Mouse (Mus musculus) thymus, postnatal 10 days (tissue): Measurements from ENCODE around the gene Hat1.

Experiments used
- DNase-seq, 2 experiments: peaks; one replicate each; pipeline ENCODE4 v3.0.0; 2021; ENCODE audit warnings: low spot score in 2 of 2

The Hat1 gene

DNA sequence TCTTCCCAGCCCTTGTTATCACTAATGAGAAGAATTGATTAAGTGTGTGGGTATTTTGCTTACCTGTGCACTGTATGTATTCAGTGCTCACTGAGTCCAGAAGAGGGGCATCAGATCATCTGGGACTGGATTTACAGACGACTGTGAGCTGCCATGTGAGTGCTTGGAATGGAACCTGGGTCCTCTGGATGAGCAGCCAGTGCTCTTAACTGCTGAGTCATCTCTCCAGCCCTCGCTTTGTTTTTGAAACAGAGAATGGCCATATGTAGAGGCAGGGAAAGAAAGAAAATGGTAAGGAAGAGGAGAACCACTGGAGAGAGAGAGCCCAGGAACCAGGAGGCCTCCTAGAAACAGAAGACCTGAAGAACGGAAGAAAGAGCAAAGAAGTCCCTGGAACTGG, 73.8 kb downstream of the Hat1 start:
- DNase-seq = no peak

- DNase-seq = no peak
Observed at GRCm38 (mm10) chr2:71466103-71466502, 77.3 kb downstream of the Hat1 start.

DNA sequence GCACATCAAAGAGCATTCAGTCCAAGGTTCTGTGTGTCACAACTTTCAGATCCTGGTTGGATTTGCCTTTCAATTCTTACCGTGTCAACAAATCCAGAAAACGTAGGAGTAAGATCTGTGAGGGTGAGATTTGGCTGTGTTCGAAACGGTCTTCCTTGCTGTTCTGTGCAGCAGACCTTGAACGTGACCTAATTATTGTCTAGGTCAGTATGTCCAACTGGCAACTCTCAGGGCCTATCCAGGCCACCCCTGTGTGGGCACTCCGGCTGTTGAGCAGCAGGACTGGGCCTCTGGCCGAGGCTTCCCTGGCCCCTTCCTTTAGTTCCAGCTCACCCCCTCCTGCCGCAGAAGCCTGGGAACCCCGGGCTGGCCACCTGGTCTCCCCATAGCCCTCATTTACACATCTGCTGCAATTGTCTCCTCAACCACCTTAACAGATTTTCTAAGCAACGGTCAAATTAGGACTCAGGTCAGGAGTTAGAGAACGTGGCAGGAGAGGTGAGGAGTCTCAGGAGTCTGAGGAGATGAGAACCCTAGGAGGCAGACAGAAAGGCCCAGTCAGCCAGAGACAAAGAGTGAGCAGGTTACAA, 78.2 kb downstream of the Hat1 start:
- no peak for DNase-seq

- no peak for DNase-seq
Observed at GRCm38 (mm10) chr2:71471094-71471493, 82.3 kb downstream of the Hat1 start.

DNA sequence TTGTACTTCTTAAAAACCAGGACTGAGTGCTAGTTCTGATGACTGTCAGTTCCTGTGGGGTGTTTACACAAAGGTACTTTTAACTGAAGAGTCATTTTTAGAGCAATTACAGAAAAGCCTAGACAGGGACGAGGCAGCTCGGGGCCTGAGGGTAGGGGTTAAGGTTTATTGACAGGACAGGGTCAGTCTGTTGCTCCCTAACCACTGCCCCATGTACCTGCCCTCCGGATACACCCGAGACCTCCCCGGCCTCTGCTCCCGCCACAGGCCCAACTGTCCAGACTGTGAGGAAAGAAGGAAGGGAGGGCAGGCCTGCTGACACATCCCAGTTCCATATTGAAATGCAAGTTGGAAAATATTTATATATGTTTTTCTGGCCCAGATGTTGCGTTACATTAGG, 85.1 kb downstream of the Hat1 start:
- no peak for DNase-seq

DNA sequence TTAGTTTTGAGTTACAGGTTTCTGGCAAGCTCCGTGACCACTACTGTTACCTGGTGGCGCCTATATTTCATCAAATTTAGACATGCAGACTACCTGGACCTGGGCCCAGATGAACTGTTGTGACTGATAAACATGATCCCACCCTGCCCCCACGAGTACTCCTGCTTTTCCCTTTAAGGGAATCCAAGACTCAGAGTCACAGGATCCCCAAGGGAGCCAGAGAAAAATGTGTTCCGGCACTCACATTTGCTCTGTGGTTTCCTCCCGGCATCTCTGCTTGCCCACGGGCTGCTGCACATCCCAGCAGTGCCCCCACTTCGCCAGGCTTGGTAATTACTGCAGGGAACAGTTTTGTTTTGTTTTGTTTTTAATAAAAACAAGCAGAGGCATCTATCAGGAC, 85.6 kb downstream of the Hat1 start:
- no peak for DNase-seq

- DNase-seq = no peak
Observed at GRCm38 (mm10) chr2:71475311-71475710, 86.6 kb downstream of the Hat1 start.

- no peak for DNase-seq
Observed at GRCm38 (mm10) chr2:71475760-71476159, 87.0 kb downstream of the Hat1 start.

DNA sequence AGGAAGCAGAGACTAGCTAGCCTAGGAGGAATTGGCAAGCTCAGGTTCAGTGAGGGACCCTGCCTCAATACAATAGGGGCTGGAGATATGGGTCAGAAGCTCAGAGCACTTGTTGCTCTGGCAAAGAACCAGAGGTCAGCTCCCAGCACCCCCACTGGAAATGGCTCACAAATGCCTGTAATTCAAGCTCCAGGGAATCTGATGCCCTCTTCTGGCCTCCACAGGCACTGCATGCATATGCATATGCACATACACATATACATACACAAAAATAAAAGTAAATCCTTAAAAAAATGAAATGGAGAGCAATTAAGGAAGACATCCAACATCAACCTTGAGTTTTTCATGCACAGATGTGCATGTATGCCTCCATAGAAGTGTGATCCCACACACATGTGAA, 89.0 kb downstream of the Hat1 start:
- no peak for DNase-seq

- DNase-seq = no peak
Observed at GRCm38 (mm10) chr2:71479917-71480316, 91.2 kb downstream of the Hat1 start.

- DNase-seq = no peak
Observed at GRCm38 (mm10) chr2:71481825-71482224, 93.1 kb downstream of the Hat1 start.

GRCm38 (mm10) chr2:71483046-71483716, 94.4 kb downstream of the Hat1 start:
- no peak for DNase-seq

DNA sequence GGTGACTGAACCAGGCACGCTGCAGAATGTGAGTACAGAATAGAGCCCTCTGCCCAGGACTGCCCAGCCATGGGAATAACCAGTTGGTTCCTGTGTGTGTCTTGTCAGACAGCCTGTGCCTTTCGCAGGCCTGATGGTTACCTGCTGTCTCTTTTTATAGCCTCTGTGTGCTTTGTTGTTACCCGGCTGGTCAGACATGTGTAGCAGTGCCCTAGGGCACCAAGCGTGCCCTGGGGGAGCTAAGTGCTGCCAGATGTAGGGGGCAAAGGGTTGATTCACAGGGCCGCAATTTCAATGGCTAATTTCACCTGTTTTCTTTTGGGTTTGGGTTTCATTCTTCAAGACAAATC, 94.9 kb downstream of the Hat1 start:
- DNase-seq = no peak
